Mouse (Mus musculus) thymus, postnatal 4 days (tissue): Measurements from ENCODE around the gene Dppa4.
"Not testable (repeated sequence)": the region's sequence is repeated elsewhere in the genome, so short reads cannot be mapped to it uniquely, and the experiment has no call there.

ENCODE experiments used
- DNase-seq: peaks from one replicate; pipeline ENCODE4 v3.0.0; 2021

Dppa4 gene

DNA sequence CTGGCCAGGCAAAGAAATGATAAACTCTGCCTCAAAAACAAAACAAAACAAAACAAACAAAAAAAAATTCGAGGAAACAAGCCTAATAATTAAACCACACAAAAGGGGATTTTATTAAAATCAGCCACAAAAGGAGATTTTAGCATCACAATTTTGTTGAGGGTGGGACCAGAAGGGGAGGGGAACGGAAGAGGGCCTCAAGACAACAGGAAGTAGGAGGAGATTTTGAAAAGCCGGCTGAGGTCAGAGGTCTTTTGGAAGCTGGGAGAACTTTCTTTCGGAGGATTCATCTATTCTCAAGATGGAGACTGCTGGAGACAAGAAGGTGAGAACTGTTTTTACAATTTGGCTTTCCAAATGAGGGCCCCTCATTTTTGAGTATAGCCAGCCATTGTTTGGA is at the start of gene Dppa4:
Gene Dppa4 (plus strand): TSS at position 217 of the 400 bp plus-strand sequence.
- no peak for DNase-seq

DNA sequence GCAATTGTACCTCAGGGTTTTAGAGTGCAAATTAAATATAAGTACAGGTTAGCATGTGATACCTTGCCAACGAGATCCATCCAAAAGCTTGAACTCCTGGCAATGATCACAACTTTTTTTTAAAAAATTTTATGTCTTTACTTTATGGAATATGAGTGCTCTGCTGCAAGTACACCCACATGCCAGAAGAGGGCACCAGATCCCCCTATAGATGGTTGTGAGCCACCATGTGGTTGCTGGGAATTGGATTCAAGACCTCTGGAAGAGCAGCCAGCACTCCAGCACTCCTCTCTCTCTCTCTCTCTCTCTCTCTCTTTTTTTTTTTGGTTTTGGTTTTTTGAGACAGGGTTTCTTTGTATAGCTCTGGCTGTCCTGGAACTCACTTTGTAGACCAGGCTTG is 48.5 kb upstream of the Dppa4 start:
- DNase-seq: no peak

DNA sequence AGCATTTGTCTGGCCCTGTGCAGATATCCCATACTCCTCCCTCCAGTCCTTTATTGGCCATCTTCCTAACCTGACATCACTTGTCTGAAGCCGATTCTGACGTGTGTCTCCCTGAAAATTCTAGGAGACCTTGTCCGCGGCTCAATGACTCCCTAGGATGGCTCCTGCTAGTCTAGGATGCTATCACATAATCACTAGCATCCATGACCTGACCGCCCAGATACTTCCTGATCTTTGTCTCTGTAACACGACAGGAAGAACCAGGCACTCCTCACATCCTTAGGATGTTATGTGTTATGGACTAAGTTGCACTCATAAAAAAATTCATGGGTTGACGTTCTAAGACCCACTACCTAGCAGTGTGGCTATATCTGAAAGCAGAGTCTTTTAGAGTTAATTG is 45.9 kb upstream of the Dppa4 start:
- no peak for DNase-seq

DNA sequence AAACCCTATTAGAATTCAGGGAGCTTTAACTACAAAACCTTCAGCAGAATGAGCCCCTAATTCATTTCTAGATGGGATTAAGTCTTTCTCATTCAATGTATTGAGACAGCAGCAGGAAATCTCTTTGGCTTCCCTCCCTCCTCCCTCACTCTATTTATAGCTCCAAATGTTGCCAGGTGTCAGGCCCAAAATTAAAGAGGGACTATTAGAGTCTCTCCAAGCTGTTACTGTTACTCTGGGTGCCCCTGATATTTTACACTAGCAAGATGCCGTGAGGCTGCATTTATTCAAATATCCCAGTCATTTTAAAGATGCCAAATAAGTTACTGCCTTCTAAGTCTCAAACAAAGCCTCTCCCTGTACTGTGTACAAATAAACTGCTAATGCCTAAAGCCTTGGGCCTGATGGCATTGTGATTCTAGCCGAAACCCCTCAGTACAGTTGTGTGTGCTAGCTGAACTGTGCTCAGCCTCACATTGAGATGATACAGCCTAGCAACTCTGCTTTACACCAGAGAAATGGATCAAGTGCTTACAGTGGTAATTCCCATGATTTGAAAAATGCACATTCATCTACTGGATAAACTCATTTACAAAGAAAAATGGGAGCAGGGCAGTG is 36.4 kb upstream of the Dppa4 start:
- DNase-seq: no peak

DNA sequence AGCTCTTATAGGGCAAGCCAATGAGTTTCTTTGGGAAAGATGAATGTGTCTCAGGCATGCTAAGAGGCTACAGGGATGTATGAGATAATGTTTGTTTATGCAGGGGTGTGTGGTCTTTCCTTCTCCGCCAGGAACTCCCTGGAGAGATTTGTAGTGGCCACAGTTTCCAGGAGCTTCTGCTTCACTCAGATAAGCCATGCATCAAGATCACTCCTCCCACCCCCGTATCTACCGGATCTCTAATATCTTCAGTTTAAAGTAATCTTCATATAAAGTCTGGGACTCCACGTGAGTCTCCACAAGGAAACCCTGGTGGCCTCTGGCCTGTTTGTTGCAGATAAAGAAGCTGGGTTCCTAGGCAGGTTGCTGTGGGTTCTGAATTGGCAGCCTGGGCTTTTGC is 30.7 kb upstream of the Dppa4 start:
- DNase-seq: no peak

DNA sequence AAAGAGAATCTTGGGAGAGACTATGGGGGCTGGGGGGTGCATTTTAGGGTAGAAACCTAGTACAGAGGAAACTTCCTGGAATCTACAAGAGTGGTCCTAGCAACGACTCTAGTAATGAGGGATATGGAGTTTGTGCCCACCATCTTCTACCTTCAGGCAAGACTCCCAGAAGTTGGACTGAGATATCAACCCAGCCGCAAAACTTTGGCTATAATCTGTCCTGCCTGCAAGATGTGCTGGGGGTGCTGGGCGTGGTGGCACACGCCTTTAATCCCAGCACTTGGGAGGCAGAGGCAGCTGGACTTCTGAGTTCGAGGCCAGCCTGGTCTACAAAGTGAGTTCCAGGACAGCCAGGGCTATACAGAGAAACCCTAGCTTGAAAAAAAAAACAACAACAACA is 28.9 kb upstream of the Dppa4 start:
- DNase-seq: no peak

DNA sequence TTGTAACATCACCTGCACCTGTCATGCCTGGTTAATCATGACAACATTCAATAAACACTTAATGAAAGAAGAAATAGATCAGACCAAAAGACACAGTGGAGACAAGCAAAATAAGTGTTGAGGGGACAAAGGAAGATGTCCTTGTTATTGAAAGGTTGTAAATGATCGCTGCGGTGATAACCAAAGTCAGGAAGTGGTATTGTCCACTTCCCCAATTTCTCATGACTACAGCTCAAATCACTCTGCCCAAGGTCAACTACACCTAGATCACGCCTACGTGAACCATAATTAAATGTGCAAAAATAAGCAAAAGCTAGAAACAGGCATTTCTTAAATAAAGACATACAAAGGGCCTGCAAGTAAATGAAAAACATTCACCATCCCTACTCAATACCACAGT is 24.0 kb upstream of the Dppa4 start:
- no peak for DNase-seq

DNA sequence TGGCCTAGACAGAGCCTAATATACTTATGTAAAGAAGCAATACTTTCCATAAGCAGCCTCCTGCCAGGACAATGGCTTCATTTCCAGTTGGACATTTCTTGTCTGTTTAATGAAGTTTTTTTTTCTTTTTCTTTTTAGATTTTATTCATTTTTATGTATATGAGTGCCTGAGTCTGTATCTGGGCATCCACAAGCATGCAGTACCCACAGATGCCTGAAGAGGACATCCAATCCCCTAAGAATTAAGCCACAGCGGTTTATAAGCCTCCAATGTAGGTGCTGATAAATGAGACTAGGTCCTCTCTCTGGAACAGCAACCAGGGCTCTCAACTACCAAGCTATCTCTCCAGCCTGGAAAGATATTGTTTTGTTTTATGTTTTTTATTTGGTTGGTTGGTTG is 20.6 kb upstream of the Dppa4 start:
- DNase-seq: no peak

DNA sequence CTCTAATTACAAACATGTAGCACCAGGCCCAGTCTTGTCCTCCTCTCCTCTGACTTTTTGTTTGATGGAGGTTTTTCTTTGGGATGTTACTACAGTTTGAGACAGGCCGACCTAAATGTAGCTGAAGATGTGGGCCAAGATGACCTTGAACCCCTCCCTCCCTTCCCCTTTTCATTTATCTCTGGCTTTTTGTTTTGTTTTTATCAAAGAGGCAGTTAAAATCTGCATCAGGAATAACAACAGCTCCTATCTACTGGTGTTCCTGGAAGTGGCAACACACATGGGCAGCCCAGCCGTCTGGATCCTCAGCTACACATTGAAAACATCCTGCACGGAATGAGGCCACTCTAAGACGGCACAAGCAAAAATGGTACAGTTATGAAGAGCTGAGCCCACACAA is 17.7 kb upstream of the Dppa4 start:
- DNase-seq: no peak

DNA sequence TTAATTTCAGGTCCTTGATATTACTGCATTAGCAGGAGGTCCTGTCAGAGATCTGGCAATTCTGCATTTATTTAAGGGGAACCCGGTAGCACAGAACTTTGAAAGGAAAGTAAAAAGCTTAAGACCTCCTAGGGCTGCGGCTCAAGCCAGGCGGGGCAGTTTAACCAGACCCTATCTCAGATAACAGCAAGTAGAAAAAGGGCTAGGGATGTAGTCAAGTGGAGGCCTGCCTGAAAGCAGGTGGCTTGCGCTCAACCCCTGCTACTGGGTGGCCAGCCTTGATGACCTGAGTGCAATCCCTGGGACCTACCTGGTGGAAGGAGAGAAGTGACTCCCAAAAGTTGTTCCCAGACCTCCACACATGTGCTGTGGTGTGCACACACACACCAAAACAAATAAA is 6.6 kb upstream of the Dppa4 start:
- DNase-seq: no peak

DNA sequence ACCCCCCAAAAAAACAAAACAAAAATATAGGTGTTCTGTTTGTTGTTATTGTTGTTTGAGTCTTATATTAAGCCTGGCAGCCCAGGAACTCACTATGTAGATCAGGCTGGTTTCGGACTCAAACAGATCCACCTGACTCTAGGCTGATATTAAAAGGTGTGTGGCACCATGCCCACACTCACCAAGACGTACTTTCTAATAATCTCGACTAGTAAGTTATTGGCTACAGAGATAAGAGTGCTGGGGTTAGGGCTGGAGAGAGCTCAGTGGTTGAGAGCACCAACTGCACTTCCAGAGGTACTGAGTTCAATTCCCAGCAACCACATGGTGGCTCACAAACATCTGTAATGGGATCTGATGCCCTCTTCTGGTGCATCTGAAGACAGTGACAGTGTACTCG is 2.6 kb upstream of the Dppa4 start:
- no peak for DNase-seq

DNA sequence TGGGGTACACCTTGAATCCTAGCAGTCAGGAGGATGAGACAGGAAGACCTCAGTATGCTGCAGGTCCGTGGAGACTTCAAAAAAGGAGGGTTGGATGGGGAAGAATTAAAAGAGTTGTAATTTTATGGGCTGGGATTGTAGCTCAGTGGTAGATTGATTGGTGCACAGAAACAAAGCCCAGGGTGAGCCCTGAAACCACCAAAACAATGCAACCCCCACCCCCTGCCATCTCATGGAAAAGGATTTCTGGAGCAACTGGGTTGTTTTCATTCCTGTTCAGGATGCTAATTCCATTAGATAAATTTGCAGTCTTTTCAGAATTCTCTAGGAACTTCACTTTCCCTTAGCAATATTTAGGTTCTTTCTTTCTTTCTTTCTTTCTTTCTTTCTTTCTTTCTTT is 732 bp upstream of the Dppa4 start:
- DNase-seq: no peak

DNA sequence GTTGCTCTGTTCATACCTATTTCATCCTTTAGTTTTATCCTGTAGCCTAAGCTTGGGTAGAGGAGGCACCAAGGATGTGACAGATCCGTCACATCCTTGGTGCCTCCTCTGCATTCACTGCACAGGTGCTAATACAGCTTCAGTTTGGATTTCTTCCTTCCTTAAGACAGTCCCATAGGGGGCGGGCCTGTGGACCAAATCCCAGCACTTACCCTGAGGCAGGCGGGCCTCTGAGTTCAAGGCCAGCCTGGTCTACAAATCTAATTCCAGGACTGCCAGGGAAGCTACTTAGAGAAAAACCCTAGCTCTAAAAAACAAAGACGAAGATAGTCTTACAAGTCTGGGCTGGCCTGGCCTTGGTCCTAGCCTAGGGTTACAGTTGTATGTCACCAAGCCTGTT is 2.0 kb downstream of the Dppa4 start:
- DNase-seq: no peak

DNA sequence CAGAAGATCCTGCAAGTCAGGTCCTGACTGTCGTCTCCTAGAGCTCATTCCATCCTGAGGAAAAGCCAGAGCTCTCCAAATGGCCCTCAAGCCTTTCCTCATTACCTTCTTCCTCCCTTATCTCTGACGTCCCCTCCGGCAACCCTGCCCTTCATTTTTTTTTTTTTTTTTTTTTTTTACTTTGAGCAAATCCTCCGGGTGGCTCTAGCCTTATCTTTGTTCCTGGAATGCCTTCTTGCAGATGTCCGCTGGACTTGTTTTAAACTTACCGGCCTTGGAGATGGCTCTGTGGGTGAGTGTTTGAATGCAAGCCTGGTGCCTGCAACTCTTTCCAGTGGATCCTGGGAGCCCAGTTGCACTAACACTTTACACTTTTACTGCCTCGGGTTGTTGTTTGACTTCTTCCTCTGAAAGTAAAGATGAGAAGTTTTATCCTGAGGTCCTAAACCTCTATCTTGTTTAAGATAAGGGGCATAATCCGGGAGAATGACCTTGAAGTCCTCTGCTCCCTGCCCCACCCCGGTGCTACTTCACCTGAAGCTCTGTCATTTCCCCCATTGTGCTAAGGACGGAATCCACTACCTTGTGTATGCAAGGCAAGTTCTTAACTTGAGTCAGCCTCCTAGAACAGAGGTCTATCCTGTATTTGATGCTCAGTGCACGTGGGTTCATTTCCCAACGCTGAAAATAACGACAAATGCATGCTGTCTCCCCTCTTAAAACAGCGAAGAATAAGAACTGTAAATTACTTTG is 14.0 kb downstream of the Dppa4 start:
- DNase-seq: no peak

DNA sequence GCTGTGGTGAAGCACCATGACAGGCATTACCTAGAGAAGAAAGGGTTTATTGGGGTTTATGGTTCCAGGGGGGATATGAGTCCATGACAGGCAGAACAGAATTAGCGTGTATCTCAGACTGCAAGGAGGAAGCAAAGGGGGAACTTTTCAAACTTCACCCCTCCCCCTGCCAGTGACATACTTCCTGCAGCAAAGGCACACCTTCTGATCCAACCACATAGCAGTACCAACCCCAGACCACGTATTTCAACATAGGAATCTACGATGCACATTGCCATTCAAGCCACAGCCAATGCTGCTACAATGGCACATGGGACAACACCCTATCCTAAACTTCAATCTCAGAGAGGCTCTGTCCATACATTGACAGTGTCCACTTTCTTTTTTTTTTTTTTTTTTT is 16.4 kb downstream of the Dppa4 start:
- peak; percentile 6 for DNase-seq

DNA sequence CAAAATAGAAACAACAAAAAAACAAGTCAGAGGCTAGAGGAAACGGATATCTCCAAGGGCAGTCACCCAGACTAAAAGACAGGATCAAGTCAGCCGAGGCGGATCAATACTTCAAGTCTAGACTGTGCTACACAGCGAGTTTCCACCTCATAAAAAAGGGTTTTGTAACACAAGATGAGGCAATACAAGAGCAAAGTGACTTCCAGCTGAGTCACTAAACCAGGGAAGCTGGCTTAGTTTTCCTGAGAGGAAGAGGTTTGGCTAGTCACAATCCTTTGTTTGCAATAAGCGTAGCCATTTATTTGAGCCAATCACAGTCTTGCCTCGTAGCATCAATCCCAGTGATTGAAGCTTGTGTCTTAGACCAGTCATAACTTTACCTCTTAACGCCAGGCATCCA is 20.0 kb downstream of the Dppa4 start, which contains the start of gene Dppa2:
Gene Dppa2 (plus strand): TSS at position 400 of the 400 bp plus-strand sequence.
- no peak for DNase-seq

DNA sequence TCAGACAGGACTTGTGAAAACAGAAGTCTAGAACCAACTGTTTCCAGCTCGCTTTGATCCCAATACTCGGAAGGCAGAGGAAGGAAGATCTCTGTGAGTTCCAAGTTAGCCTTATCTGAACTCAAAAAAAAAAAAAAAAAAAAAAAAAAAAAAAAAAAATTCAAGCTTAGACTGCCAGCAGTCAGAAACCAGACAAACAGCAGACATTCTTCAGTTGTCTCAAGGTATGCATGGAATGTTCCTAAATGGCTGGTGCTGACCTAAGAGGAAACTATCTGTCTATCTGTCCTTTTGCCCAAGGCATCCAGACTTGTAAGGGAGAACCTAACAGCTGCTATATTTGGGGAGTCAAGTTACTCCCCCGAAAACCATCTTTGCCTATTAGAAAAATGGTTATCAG is 20.4 kb downstream of the Dppa4 start:
- no peak for DNase-seq

DNA sequence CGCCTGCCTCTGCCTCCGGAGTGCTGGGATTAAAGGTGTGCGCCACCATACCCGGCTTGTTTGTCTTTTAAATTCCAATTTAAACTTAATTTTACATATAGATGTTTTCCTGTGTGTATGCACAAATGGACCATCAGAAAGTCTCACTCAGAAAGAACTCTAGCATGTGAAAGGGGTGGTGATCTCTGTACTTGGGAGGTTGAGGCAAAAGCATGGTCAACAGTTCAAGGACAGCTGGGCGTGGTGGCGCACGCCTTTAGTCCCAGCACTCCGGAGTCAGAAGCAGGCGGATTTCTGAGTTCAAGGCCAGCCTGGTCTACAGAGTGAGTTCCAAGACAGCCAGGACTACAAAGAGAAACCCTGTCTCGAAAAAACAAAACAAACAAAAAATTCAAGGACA is 25.4 kb downstream of the Dppa4 start:
- not testable (repeated sequence) for DNase-seq

DNA sequence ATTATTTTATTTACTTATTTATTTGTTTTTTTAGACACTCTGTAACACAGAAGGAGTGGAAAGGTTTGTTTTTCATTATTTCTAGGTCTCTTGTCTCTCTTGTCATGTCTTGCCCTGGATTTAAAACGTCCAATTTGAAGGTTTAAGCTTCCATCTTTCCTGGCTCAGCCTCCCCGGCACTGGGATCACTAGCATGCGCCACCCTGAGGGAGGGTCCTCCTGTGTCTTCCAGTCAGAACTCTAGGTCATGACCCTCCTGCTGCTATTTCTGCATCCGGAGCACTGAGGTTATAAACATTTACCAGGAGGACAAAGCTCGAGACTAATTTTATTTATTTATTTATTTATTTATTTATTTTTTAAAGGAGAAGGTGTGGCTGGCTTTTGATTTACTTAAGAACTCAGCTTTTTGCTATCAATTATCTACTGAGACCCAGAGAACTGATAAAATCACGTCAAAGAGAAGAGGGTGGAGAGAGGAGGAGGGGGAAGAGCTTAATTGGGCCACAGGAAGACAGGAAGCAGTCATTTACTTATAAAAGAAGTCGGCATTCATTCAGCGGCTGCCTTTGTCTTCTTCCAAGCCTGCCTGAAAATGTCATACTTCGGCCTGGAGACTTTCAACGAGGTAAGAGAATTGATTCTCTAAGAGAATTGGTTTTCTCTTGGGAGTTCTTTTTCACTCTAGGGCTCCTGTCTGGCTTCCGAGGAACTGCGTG is 26.5 kb downstream of the Dppa4 start:
- DNase-seq: no peak

DNA sequence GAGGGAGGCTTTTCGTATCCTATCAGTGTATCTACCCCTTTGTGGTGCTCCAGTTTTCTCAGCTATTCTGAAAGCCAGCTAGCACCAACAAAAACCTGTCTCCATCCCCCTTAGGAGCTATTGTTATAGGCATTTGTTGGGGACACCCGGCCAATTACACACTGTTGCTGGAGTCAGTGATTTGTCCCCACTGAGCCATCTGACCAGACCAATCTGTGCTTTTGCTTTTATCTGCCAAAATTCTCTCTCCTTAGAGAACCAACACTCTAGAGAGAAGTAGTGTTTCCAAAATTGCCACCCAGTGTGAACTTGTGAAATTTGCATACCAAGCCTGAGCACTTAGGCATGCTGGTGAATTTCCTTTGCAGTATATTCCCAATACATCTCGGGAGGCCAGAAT is 31.8 kb downstream of the Dppa4 start:
- DNase-seq: no peak

DNA sequence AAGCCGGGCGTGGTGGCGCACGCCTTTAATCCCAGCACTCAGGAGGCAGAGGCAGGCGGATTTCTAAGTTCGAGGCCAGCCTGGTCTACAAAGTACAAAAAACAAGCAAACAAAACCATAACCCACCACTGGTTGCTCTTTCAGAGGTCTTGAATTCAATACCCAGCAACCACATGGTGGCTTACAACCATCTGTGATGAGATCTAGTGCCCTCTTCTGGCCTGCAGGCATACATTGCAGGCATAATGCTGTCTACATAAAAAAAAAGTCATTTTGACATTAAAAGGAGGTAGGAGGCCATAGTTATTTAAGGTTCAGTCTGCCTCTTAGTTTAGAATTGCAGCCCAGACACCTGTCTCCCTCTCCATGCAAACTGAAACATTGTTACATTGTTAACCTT is 37.2 kb downstream of the Dppa4 start:
- DNase-seq: no peak

DNA sequence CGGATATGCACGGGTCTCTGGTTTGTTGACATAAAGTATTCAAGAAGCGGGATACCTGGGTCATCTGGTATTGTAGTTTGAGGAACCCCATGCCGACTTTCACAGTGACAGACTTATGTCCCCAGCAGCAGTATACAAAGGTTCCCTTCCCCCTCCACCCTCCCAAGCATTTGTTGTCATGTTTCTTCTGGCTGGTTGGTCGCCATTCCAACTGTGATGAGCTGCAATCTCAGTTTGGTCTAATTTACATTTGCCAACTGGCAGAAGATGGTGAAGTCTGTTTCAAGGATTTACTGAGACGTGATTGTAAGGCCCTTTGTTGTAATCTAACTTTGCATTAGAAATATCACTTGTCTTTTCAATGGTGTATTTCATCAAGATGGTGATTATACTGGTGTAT is 39.6 kb downstream of the Dppa4 start:
- DNase-seq: no peak

DNA sequence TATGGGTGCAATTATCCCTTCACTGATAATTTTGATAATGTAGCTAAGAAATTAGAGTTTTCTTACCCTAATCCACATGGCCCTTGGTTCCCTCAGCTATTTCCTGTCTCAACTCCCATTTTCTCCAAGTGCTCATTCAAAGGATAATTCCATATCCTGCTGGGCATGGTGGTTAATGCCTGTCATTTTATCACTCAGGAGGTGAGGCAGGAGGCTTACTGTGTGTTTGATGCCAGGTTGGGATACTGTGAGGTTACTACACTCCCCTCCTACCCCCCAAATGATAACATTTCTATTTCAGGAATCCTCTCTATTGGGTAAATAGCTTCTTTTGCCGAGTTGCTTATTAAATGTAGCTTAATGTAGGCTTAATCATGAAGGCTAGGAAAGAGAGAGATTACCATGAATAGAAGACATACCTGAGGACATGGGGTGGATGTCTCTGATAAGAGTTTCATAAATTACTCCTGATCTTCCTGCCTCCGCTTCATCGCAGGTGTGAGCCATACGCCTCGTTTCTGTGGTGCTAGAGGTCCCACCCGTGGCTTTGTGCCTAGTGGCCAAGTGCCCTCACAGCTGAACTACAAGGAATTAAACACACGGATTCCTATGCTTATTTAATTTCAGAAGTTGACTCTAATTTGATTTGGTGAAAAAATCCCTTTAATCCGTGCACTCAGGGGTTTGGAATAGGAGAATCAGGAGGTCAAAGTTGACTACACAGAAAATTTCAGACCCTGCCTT is 40.2 kb downstream of the Dppa4 start:
- no peak for DNase-seq

DNA sequence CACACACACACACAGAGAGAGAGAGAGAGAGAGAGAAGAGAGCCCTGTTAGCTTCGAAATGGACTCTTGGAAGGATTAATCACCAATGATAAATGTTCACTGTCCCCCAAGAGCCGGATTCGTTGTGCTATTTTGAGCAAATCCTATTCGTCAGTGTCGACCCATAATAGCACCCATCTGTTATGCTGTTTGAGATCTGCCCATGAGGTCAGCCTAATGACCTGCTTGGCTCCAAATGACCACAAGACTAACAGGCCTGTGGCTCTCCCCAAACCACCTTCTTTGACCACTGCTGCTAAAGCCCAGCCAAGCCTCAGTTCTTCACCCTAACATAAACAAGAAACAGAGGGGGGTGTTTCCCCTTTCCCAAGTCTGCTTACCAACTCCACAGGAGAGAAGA is 43.4 kb downstream of the Dppa4 start:
- DNase-seq: no peak
